Mouse (Mus musculus): ENCODE data around the gene Defb26. TPM values are rescaled to one million over a fixed set of nuclear protein-coding genes. Genes with fewer than 3 reads are reported as not detected.

Defb26 gene
- polyA plus RNA-seq, 1 experiment from 2014 or later, result not detected

GRCm38 (mm10) chr2:152500863-152501229 is 10.6 kb downstream of the Defb26 start:
- H3K27ac ChIP-seq (replicated peaks), result no peak overlapping the region
- H3K27me3 ChIP-seq, result no peaks in the 10 kb centered on the region
- no peak overlapping the region for H3K9ac ChIP-seq (replicated peaks)
- H3K4me1 ChIP-seq, result no peaks in the 10 kb centered on the region
- no peaks in the 10 kb centered on the region for H3K9me3 ChIP-seq
- H3K36me3 ChIP-seq, result no peaks in the 10 kb centered on the region
- no peak for ATAC-seq (ENCODE audit: low FRiP score, low read depth)
- 74% methylated on average over 6 of the region's 6 CpGs for WGBS
- no peak overlapping the region for H3K4me2 ChIP-seq (replicated peaks)
- H3K4me3 ChIP-seq, result no peak overlapping the region

- no peaks in the 10 kb centered on the region for H3K36me3 ChIP-seq
- no peak overlapping the region for H3K4me2 ChIP-seq (replicated peaks)
- H3K4me1 ChIP-seq, result no peaks in the 10 kb centered on the region
- no peaks in the 10 kb centered on the region for H3K9me3 ChIP-seq
- no peak overlapping the region for H3K4me3 ChIP-seq
- H3K27ac ChIP-seq (replicated peaks), result no peak overlapping the region
- no peak overlapping the region for H3K9ac ChIP-seq (replicated peaks)
- 79% methylated on average over 7 of the region's 7 CpGs for WGBS
- no peak for ATAC-seq (ENCODE audit: low FRiP score, low read depth)
- H3K27me3 ChIP-seq, result no peaks in the 10 kb centered on the region
Measured at GRCm38 (mm10) chr2:152500204-152500862, 11.2 kb downstream of the Defb26 start.

- Histone ChIP-seq H3K27me3 (no peaks in the 10 kb centered on the region), H3K4me1 (no peaks in the 10 kb centered on the region), H3K9me3 (no peaks in the 10 kb centered on the region), H3K4me2 (replicated peaks) (no peak overlapping the region), H3K36me3 (no peaks in the 10 kb centered on the region), H3K9ac (replicated peaks) (no peak overlapping the region), H3K27ac (replicated peaks) (no peak overlapping the region), H3K4me3 (no peak overlapping the region)
- ATAC-seq (ENCODE audit: low FRiP score, low read depth), result no peak
- 82% methylated on average over 6 of the region's 6 CpGs for WGBS
Measured at GRCm38 (mm10) chr2:152498020-152498419, 13.5 kb downstream of the Defb26 start.

GRCm38 (mm10) chr2:152493151-152493550 is 18.3 kb downstream of the Defb26 start:
- WGBS, result 72% methylated on average over 6 of the region's 6 CpGs
- Histone ChIP-seq H3K4me1 (no peaks in the 10 kb centered on the region), H3K4me2 (replicated peaks) (no peak overlapping the region), H3K27ac (replicated peaks) (no peak overlapping the region), H3K36me3 (no peaks in the 10 kb centered on the region), H3K9me3 (no peaks in the 10 kb centered on the region), H3K27me3 (no peaks in the 10 kb centered on the region), H3K4me3 (no peak overlapping the region), H3K9ac (replicated peaks) (no peak overlapping the region)
- no peak for ATAC-seq (ENCODE audit: low FRiP score, low read depth)

- Histone ChIP-seq H3K27ac (replicated peaks) (no peak within 1 kb of the TSS), H3K4me3 (no peak within 1 kb of the TSS), H3K27me3 (no peaks in the 10 kb centered on the region), H3K9ac (replicated peaks) (no peak within 1 kb of the TSS), H3K4me2 (replicated peaks) (no peak within 1 kb of the TSS), H3K4me1 (no peaks in the 10 kb centered on the region), H3K9me3 (no peaks in the 10 kb centered on the region), H3K36me3 (no peaks in the 10 kb centered on the region)
- ATAC-seq (ENCODE audit: low FRiP score, low read depth), result no peak
Measured at GRCm38 (mm10) chr2:152490038-152490437, 21.5 kb downstream of the Defb26 start, which contains the start of gene Defb22. Defb22 (minus strand) TSS chr2:152490138.

- Histone ChIP-seq H3K4me3 (no peak overlapping the region), H3K9me3 (no peaks in the 10 kb centered on the region), H3K4me1 (no peaks in the 10 kb centered on the region), H3K27ac (replicated peaks) (no peak overlapping the region), H3K9ac (replicated peaks) (no peak overlapping the region), H3K4me2 (replicated peaks) (no peak overlapping the region), H3K27me3 (no peaks in the 10 kb centered on the region), H3K36me3 (no peaks in the 10 kb centered on the region)
- no peak for ATAC-seq (ENCODE audit: low FRiP score, low read depth)
- 74% methylated on average over 2 of the region's 2 CpGs for WGBS
Measured at GRCm38 (mm10) chr2:152487024-152487423, 24.5 kb downstream of the Defb26 start.

- Histone ChIP-seq H3K27ac (replicated peaks) (no peak overlapping the region), H3K9ac (replicated peaks) (no peak overlapping the region), H3K4me1 (no peaks in the 10 kb centered on the region), H3K4me3 (no peak overlapping the region), H3K36me3 (no peaks in the 10 kb centered on the region), H3K4me2 (replicated peaks) (no peak overlapping the region), H3K9me3 (no peaks in the 10 kb centered on the region), H3K27me3 (no peaks in the 10 kb centered on the region)
- no peak for ATAC-seq (ENCODE audit: low FRiP score, low read depth)
- WGBS, result 90% methylated on average over 7 of the region's 7 CpGs
Measured at GRCm38 (mm10) chr2:152481726-152482125, 29.8 kb downstream of the Defb26 start.

- Histone ChIP-seq H3K4me3 (no peak overlapping the region), H3K27ac (replicated peaks) (no peak overlapping the region), H3K9ac (replicated peaks) (no peak overlapping the region), H3K27me3 (no peaks in the 10 kb centered on the region), H3K4me2 (replicated peaks) (no peak overlapping the region), H3K9me3 (no peaks in the 10 kb centered on the region), H3K4me1 (no peaks in the 10 kb centered on the region), H3K36me3 (no peaks in the 10 kb centered on the region)
- no peak for ATAC-seq (ENCODE audit: low FRiP score, low read depth)
- WGBS, result 76% methylated on average over 3 of the region's 3 CpGs
Measured at GRCm38 (mm10) chr2:152480881-152481280, 30.6 kb downstream of the Defb26 start.

GRCm38 (mm10) chr2:152476763-152477162 is 34.7 kb downstream of the Defb26 start, which contains the start of gene Defb20:
Defb20 (plus strand) TSS chr2:152477063.
- Histone ChIP-seq H3K9ac (replicated peaks) (no peak within 1 kb of the TSS), H3K27ac (replicated peaks) (no peak within 1 kb of the TSS), H3K27me3 (no peaks in the 10 kb centered on the region), H3K9me3 (no peaks in the 10 kb centered on the region), H3K36me3 (no peaks in the 10 kb centered on the region), H3K4me1 (no peaks in the 10 kb centered on the region), H3K4me3 (no peak within 1 kb of the TSS), H3K4me2 (replicated peaks) (no peak within 1 kb of the TSS)
- no peak for ATAC-seq (ENCODE audit: low FRiP score, low read depth)
- 70% methylated on average over 2 of the region's 2 CpGs for WGBS

- WGBS, result 37% methylated on average over 3 of the region's 3 CpGs
Measured at GRCm38 (mm10) chr2:152472434-152472833, 39.1 kb downstream of the Defb26 start.

GRCm38 (mm10) chr2:152470973-152471372 is 40.5 kb downstream of the Defb26 start:
- no peak for ATAC-seq (ENCODE audit: low FRiP score, low read depth)
- no peaks in the 10 kb centered on the region for H3K27me3 ChIP-seq
- no peak overlapping the region for H3K9ac ChIP-seq (replicated peaks)
- H3K27ac ChIP-seq (replicated peaks), result no peak overlapping the region
- H3K4me3 ChIP-seq, result no peak overlapping the region
- no peaks in the 10 kb centered on the region for H3K9me3 ChIP-seq
- H3K4me2 ChIP-seq (replicated peaks), result no peak overlapping the region
- no peaks in the 10 kb centered on the region for H3K4me1 ChIP-seq
- no peaks in the 10 kb centered on the region for H3K36me3 ChIP-seq
- WGBS, result 35% methylated on average over 7 of the region's 7 CpGs

More at GRCm38 (mm10) chr2:152472434-152472833, 39.1 kb downstream of the Defb26 start:
- H3K27me3 ChIP-seq, result no peaks in the 10 kb centered on the region
- H3K27ac ChIP-seq (replicated peaks), result no peak overlapping the region
- H3K4me3 ChIP-seq, result no peak overlapping the region
- no peak overlapping the region for H3K4me2 ChIP-seq (replicated peaks)
- H3K4me1 ChIP-seq, result no peaks in the 10 kb centered on the region
- H3K36me3 ChIP-seq, result no peaks in the 10 kb centered on the region
- H3K9me3 ChIP-seq, result no peaks in the 10 kb centered on the region
- ATAC-seq (ENCODE audit: low FRiP score, low read depth), result no peak
- H3K9ac ChIP-seq (replicated peaks), result no peak overlapping the region

- Histone ChIP-seq H3K9me3 (no peaks in the 10 kb centered on the region), H3K27ac (replicated peaks) (no peak within 1 kb of the TSS), H3K4me1 (no peaks in the 10 kb centered on the region), H3K4me3 (no peak within 1 kb of the TSS), H3K4me2 (replicated peaks) (no peak within 1 kb of the TSS), H3K9ac (replicated peaks) (no peak within 1 kb of the TSS), H3K27me3 (no peaks in the 10 kb centered on the region), H3K36me3 (no peaks in the 10 kb centered on the region)
- no peak for ATAC-seq (ENCODE audit: low FRiP score, low read depth)
- WGBS, result 86% methylated on average over 3 of the region's 3 CpGs
Measured at GRCm38 (mm10) chr2:152464570-152465150, 46.8 kb downstream of the Defb26 start, which contains the start of gene Defb23. Defb23 (minus strand) TSS chr2:152464620.

Measured in midbrain, embryonic 12.5 days (tissue).